In genomic region chr12:71309581-71310067, GRCm38 (mm10) we compare ENCODE assay signal across 8 mouse cellular contexts. TPM values are rescaled to one million over a fixed set of nuclear protein-coding genes. Genes with fewer than 3 reads are reported as not detected.
DNase-seq lines count a peak whose midpoint lies in the region; ATAC-seq lines count a peak whose summit lies in the region.

Gene Dact1, plus strand, starts transcription at chr12:71309884.

- peak; percentile 91 for ATAC-seq in forebrain, embryonic 11.5 days (replicated peaks; ENCODE audit: low FRiP score)
- ATAC-seq in heart, embryonic 15.5 days (replicated peaks; ENCODE audit: insufficient number of reproducible peaks, insufficient read depth, low FRiP score, low read depth): peak; percentile 87
- ATAC-seq in liver, embryonic 16.5 days (ENCODE audit: low read depth): peak; percentile 77
- ATAC-seq in neural tube, embryonic 14.5 days (ENCODE audit: low read depth): peak; percentile 92

- H3K9me3 ChIP-seq in forebrain, embryonic 11.5 days (ENCODE audit: control insufficient read depth, low read length): no peaks in the 10 kb centered on the region
- H3K9me3 ChIP-seq in heart, embryonic 15.5 days (replicated peaks): no peaks in the 10 kb centered on the region
- no peaks in the 10 kb centered on the region for H3K9me3 ChIP-seq in liver, embryonic 16.5 days (replicated peaks; ENCODE audit: control insufficient read depth, low read length)
- H3K9me3 ChIP-seq in neural tube, embryonic 14.5 days (ENCODE audit: control insufficient read depth, low read length): no peaks in the 10 kb centered on the region

- H3K9ac ChIP-seq in forebrain, embryonic 11.5 days (ENCODE audit: low read length): peak within 1 kb of the TSS; percentile 75
- H3K9ac ChIP-seq in heart, embryonic 15.5 days: peak within 1 kb of the TSS; percentile 82
- H3K9ac ChIP-seq in liver, embryonic 16.5 days (ENCODE audit: low read depth, low read length): peak within 1 kb of the TSS; percentile 47
- H3K9ac ChIP-seq in neural tube, embryonic 14.5 days (replicated peaks; ENCODE audit: low read depth, low read length): peak within 1 kb of the TSS; percentile 92

- WGBS in forebrain, embryonic 11.5 days: 1% methylated on average over 49 of the region's 76 CpGs
- under 1% methylated on average over 63 of the region's 76 CpGs for WGBS in heart, embryonic 15.5 days
- whole genome bisulfite sequencing in liver, embryonic 16.5 days (ENCODE audit: insufficient replicate concordance): under 1% methylated on average over 62 of the region's 76 CpGs
- WGBS in neural tube, embryonic 14.5 days: under 1% methylated on average over 30 of the region's 76 CpGs

- peak within 1 kb of the TSS; percentile 79 for H3K4me3 ChIP-seq in brown adipose tissue, adult 24 weeks (ENCODE audit: insufficient read depth, low read depth, low read length)
- H3K4me3 ChIP-seq in forebrain, embryonic 11.5 days (ENCODE audit: low read depth, low read length): peak within 1 kb of the TSS; percentile 74
- peak within 1 kb of the TSS; percentile 88 for H3K4me3 ChIP-seq in heart, embryonic 15.5 days
- H3K4me3 ChIP-seq in liver, embryonic 16.5 days (ENCODE audit: low read depth, low read length): peak within 1 kb of the TSS; percentile 60
- peak within 1 kb of the TSS; percentile 91 for H3K4me3 ChIP-seq in neural tube, embryonic 14.5 days (ENCODE audit: low read depth, low read length)

- no peaks in the 10 kb centered on the region for H3K27me3 ChIP-seq in forebrain, embryonic 11.5 days (ENCODE audit: control insufficient read depth, insufficient read depth, low read length)
- 0 out of 2 replicates have a peak, but pooled peaks cover 2% of the 10 kb centered on the region for H3K27me3 ChIP-seq in heart, embryonic 15.5 days
- peaks cover 49% of the 10 kb centered on the region for H3K27me3 ChIP-seq in liver, embryonic 16.5 days (ENCODE audit: control insufficient read depth, insufficient read depth, low read depth, low read length)
- H3K27me3 ChIP-seq in neural tube, embryonic 14.5 days (ENCODE audit: control insufficient read depth, insufficient read depth, low read length): no peaks in the 10 kb centered on the region

- no peak within 1 kb of the TSS for H3K27ac ChIP-seq in brown adipose tissue, adult 24 weeks (replicated peaks; ENCODE audit: low read depth, low read length)
- 0 out of 2 replicates have a peak within 1 kb of the TSS, but pooled peaks have one; percentile 46 for H3K27ac ChIP-seq in forebrain, embryonic 11.5 days (ENCODE audit: low read depth, low read length)
- H3K27ac ChIP-seq in heart, embryonic 15.5 days: peak within 1 kb of the TSS; percentile 89
- H3K27ac ChIP-seq in liver, embryonic 16.5 days (ENCODE audit: low read length): no peak within 1 kb of the TSS
- H3K27ac ChIP-seq in neural tube, embryonic 14.5 days (ENCODE audit: low read depth, low read length): peak within 1 kb of the TSS; percentile 90

- no peaks in the 10 kb centered on the region for H3K36me3 ChIP-seq in forebrain, embryonic 11.5 days (ENCODE audit: control insufficient read depth, insufficient read depth, low read length)
- H3K36me3 ChIP-seq in heart, embryonic 15.5 days: 0 out of 2 replicates have a peak, but pooled peaks cover 2% of the 10 kb centered on the region
- H3K36me3 ChIP-seq in liver, embryonic 16.5 days (ENCODE audit: control insufficient read depth, insufficient read depth): no peaks in the 10 kb centered on the region
- H3K36me3 ChIP-seq in neural tube, embryonic 14.5 days (ENCODE audit: control insufficient read depth, insufficient read depth, low read length): peaks cover 2% of the 10 kb centered on the region; the same call in 1 of the 2 replicates

- peak; percentile 36 for DNase-seq in CD4-positive helper T cell, adult 2 months (ENCODE audit: low read depth, low spot score)
- peak; percentile 91 for DNase-seq in forebrain, embryonic 11.5 days (ENCODE audit: low spot score)
- peak; percentile 85 for DNase-seq in kidney, postnatal 14 days
- DNase-seq in thymus, postnatal 14 days: peak; percentile 70

- no peaks in the 10 kb centered on the region; the same call in 1 of the 2 replicates for H3K4me1 ChIP-seq in brown adipose tissue, adult 24 weeks (ENCODE audit: control insufficient read depth, insufficient read depth, insufficient read length, low read length)
- H3K4me1 ChIP-seq in forebrain, embryonic 11.5 days (replicated peaks; ENCODE audit: control insufficient read depth, insufficient read depth, low read length): peaks cover 4% of the 10 kb centered on the region; the same call in 1 of the 2 replicates
- H3K4me1 ChIP-seq in heart, embryonic 15.5 days (replicated peaks): no peaks in the 10 kb centered on the region; the same call in 1 of the 2 replicates
- no peaks in the 10 kb centered on the region for H3K4me1 ChIP-seq in liver, embryonic 16.5 days (ENCODE audit: control insufficient read depth, low read depth, low read length)
- H3K4me1 ChIP-seq in neural tube, embryonic 14.5 days (ENCODE audit: control insufficient read depth, insufficient read depth, low read length): no peaks in the 10 kb centered on the region

- peak within 1 kb of the TSS; percentile 90 for H3K4me2 ChIP-seq in forebrain, embryonic 11.5 days (ENCODE audit: low read depth, low read length, severe bottlenecking)
- H3K4me2 ChIP-seq in heart, embryonic 15.5 days: peak within 1 kb of the TSS; percentile 85
- peak within 1 kb of the TSS; percentile 76 for H3K4me2 ChIP-seq in liver, embryonic 16.5 days (ENCODE audit: low read depth, low read length)
- H3K4me2 ChIP-seq in neural tube, embryonic 14.5 days (ENCODE audit: low read depth, low read length): peak within 1 kb of the TSS; percentile 67

RNA-seq across cellular contexts. Expression of gene Dact1, which starts in this region (rescaled TPM):
- 1.5 and 2.4 TPM in 2 replicates for polyA plus RNA-seq in brown adipose tissue, adult 24 weeks (2012; ENCODE audit: insufficient read depth, insufficient read length, missing spikeins)
- 11.0 and 13.1 TPM in 2 replicates for polyA plus RNA-seq in forebrain, embryonic 11.5 days (2014; fragmentation: Nextera tagmentation; extraction: Ambion mirVana)
- polyA plus RNA-seq in heart, embryonic 15.5 days (2015; fragmentation: Nextera tagmentation; extraction: Ambion mirVana): 8.6 and 12.4 TPM in 2 replicates
- 0.22 and 0.25 TPM in 2 replicates for polyA plus RNA-seq in liver, embryonic 16.5 days (2015; fragmentation: Nextera tagmentation; extraction: Ambion mirVana)
- polyA plus RNA-seq in neural tube, embryonic 14.5 days (2014; fragmentation: Nextera tagmentation; extraction: Ambion mirVana): 23.4 and 32.3 TPM in 2 replicates

Comparison
In these comparisons a context has a peak if more than half of its experiments do, and no peak if none do; other contexts are left out.
1. Peak in ATAC-seq, H3K4me3 ChIP-seq, H3K9ac ChIP-seq and H3K4me2 ChIP-seq in liver, embryonic 16.5 days; RNA of the gene not detected or under 1 TPM.
2. DNase-seq: peak in every context shown above with its lines; median percentile 91 in forebrain, embryonic 11.5 days; 85 in kidney, postnatal 14 days; 70 in thymus, postnatal 14 days; 36 in CD4-positive helper T cell, adult 2 months.
3. H3K27ac ChIP-seq: peak in forebrain, embryonic 11.5 days (single experiment), heart, embryonic 15.5 days (single experiment) and neural tube, embryonic 14.5 days (single experiment); none in brown adipose tissue, adult 24 weeks (single experiment) and liver, embryonic 16.5 days (single experiment).
4. Peak in every context shown above with its lines, with median percentiles within 50 percentile points of each other: H3K4me3 ChIP-seq, ATAC-seq, H3K4me2 ChIP-seq and H3K9ac ChIP-seq.